Mouse (Mus musculus): ENCODE results near the gene Ppp1r21. TPM values are rescaled to one million over a fixed set of nuclear protein-coding genes. Genes with fewer than 3 reads are reported as not detected.

Gene Ppp1r21
- total RNA-seq (2021) = 10 to 100 TPM; 79.7 to 81.5 TPM

- intact Hi-C loops (cut with DNase I) = loop anchor here (2.0 to 5.0 kb wide), 2 partner anchors 272 to 465 kb away; partner anchors contain the start of gene Fbxo11
- DNase-seq (ENCODE audit: low spot score in 2 of 2) = peak; percentile 97 to 99
These were observed at the start of gene Ppp1r21 for GRCm38 (mm10) chr17:88529519-88530235. Gene Ppp1r21 (plus strand): TSS chr17:88530118.

- no peak for DNase-seq (ENCODE audit: low spot score in 2 of 2)
- intact Hi-C loops (cut with DNase I) = no loop called here
These were observed 49.5 kb upstream of the Ppp1r21 start for GRCm38 (mm10) chr17:88480369-88480768.

GRCm38 (mm10) chr17:88481062-88481461 is 48.9 kb upstream of the Ppp1r21 start:
- intact Hi-C loops (cut with DNase I) = no loop called here
- no peak for DNase-seq (ENCODE audit: low spot score in 2 of 2)

DNA sequence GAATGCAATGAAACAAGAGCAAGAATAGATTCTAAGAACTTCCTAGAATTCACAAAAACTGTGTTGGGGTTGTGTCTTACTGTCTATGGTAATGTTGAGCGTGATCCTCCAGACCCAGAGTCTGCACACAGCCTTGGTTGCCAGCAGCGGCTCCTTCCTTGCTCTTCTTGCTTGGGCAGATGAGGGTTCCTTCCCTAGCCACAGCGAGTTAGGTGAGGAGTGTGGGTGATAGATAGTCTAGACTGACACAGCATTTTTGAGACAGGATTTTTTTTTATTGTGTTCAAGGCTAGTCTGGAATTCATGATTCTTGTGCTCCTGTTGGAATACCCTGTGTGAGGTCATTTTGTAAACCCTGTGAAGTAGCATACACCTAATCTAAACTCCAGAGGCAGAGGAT is 48.3 kb upstream of the Ppp1r21 start:
- no peak for DNase-seq (ENCODE audit: low spot score in 2 of 2)
- intact Hi-C loops (cut with DNase I) = no loop called here

GRCm38 (mm10) chr17:88484539-88484938 is 45.4 kb upstream of the Ppp1r21 start:
- no peak for DNase-seq (ENCODE audit: low spot score in 2 of 2)
- intact Hi-C loops (cut with DNase I) = no loop called here

GRCm38 (mm10) chr17:88484951-88485350 is 45.0 kb upstream of the Ppp1r21 start:
- intact Hi-C loops (cut with DNase I) = no loop called here
- no peak for DNase-seq (ENCODE audit: low spot score in 2 of 2)

GRCm38 (mm10) chr17:88490546-88490945 is 39.4 kb upstream of the Ppp1r21 start:
- no peak for DNase-seq (ENCODE audit: low spot score in 2 of 2)
- intact Hi-C loops (cut with DNase I) = no loop called here

GRCm38 (mm10) chr17:88491366-88492106 is 38.4 kb upstream of the Ppp1r21 start:
- DNase-seq (ENCODE audit: low spot score in 2 of 2) = no peak
- intact Hi-C loops (cut with DNase I) = no loop called here

GRCm38 (mm10) chr17:88492107-88492460 is 37.8 kb upstream of the Ppp1r21 start:
- intact Hi-C loops (cut with DNase I) = no loop called here
- no peak for DNase-seq (ENCODE audit: low spot score in 2 of 2)

- no peak for DNase-seq (ENCODE audit: low spot score in 2 of 2)
- intact Hi-C loops (cut with DNase I) = no loop called here
These were observed 36.4 kb upstream of the Ppp1r21 start for GRCm38 (mm10) chr17:88493551-88493950.

GRCm38 (mm10) chr17:88494121-88494771 is 35.7 kb upstream of the Ppp1r21 start:
- peak; percentile 38 to 42 for DNase-seq (ENCODE audit: low spot score in 2 of 2)
- intact Hi-C loops (cut with DNase I) = no loop called here

DNA sequence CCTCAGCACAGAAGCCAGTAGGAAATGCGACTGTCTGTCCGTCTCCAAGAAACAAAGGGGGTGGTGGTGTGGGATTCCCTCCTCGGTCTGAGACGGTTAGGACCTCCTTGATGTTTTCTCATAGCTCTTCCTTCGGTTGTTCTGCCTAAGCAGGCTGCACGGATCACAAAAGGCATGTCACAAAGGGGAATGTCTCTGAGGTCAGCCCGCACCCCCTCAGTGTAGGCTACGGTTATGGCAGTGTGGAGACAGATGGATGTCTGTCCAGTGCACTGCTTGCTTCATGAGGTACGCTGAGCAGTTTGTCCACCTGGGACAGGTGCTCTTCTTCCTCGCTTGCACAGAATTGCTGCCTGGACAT is 35.2 kb upstream of the Ppp1r21 start:
- intact Hi-C loops (cut with DNase I) = no loop called here
- DNase-seq (ENCODE audit: low spot score in 2 of 2) = no peak

- no peak for DNase-seq (ENCODE audit: low spot score in 2 of 2)
- intact Hi-C loops (cut with DNase I) = no loop called here
These were observed 31.7 kb upstream of the Ppp1r21 start for GRCm38 (mm10) chr17:88498090-88498682.

- no peak for DNase-seq (ENCODE audit: low spot score in 2 of 2)
- intact Hi-C loops (cut with DNase I) = no loop called here
These were observed 25.9 kb upstream of the Ppp1r21 start for GRCm38 (mm10) chr17:88504056-88504455.

DNA sequence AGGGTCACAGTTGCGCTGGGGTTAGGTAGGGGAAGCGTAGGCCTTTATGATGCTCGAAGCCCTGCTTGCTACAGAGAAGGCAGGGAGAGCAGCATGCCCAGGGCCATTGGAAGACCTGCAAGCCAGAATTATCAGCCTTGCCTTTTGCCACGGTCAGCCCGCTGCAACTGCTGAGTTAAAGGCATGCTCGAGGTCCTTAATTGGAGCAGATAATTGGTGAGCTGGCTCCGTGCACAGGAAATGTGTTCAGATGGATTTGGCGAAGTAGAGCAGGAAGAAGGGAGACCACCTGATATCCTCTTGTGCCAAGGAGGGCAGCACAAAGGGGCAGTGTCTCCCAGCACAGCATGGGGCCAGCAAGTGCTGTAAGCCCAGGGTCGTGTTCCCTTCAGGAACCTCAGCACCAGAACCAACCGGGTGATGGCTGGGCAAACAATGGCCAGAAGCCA is 24.6 kb upstream of the Ppp1r21 start:
- intact Hi-C loops (cut with DNase I) = no loop called here
- no peak for DNase-seq (ENCODE audit: low spot score in 2 of 2)

DNA sequence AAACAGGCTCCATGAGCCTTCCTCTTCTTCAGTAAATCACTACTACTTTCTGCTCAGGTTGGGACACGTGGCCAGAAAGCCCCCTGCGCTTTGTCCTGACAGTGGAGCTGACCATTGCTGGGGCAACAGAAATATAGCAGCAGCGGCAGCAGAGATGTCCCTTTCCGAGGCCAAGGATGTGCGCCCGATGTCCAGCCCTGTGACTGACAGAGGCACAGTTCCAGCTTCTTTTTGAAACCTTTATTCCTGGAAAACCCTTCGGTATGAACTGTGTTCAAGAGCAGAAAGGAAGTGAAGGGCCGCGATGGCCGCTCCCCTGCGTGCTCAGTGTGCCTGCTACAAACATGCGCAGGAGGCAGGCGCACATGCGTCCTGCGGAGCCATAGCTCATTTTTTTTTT is 24.0 kb upstream of the Ppp1r21 start:
- intact Hi-C loops (cut with DNase I) = no loop called here
- DNase-seq (ENCODE audit: low spot score in 2 of 2) = no peak

DNA sequence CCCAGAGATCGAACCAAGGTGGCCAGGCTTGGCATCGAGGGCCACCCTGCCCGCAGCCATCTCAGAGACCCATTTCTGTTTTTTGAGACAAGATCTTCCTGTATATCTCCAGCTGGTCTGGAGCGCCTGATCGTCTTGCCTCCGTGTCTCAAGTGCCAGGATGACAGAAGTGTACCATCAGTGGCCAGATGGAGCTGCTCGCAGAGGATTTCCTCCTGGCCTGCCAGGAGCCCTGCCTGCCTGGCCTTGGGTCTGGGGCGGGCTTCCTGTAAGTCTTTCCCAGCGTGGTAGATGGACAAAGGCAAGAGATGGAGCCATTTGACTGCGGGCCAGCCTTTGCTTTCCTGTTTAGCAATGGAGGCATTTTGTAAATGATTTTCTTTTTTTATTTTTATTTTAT is 22.5 kb upstream of the Ppp1r21 start:
- DNase-seq (ENCODE audit: low spot score in 2 of 2) = no peak
- intact Hi-C loops (cut with DNase I) = no loop called here

DNA sequence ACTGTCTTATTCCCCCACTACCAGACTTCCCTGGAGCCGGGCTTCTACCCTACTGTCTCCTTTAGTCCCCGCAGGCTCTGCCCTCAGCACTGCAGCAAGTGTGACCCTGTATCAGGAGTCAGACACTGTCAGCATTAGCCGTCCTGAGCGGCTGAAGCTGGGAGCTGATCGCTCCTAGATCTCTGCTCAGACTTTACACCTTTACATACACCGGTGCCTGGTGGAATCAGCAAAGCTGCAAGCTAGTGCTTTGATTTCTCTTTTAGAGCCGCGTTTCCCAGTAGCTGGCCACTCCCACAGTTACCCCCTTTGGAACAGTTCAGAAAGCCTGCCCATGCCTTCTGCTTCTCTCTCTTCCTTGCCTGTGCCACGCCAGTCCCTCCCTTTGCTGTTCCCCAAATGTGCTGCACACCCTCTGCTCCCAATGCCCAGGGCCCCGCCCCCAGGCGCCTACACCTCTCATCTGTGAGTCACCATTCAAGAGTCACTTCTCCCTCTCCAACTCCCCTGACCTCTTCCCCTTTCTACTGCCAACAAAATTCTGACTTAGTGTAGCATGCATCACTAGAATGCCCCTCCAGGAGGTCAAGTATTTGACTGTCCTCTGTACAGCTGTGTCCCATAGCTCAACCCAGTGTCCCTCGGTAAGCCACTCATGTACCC is 20.9 kb upstream of the Ppp1r21 start:
- intact Hi-C loops (cut with DNase I) = no loop called here
- DNase-seq (ENCODE audit: low spot score in 2 of 2) = no peak

DNA sequence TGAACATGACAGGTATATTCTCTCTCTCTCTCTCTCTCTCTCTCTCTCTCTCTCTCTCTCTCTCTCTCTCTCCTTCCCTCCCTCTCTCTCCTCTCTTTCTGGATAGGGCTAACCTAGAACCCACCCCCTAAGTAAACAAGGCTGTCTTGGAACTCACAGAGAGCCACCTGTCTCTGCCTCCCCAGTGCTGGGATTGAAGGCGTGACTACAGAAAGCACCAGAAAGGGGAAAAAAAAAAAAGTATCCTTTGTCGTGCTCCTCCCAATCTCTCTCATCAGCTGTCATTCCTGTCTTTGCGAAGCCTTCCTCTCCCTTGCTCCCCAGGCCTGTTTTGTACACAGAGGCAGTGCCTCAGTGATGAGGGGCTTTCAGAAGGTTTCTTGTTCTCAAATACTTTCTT is 19.9 kb upstream of the Ppp1r21 start:
- no peak for DNase-seq (ENCODE audit: low spot score in 2 of 2)
- intact Hi-C loops (cut with DNase I) = loop anchor here (2.0 to 10.0 kb wide), 4 partner anchors 225 to 485 kb away; partner anchors contain the start of gene Fbxo11

DNA sequence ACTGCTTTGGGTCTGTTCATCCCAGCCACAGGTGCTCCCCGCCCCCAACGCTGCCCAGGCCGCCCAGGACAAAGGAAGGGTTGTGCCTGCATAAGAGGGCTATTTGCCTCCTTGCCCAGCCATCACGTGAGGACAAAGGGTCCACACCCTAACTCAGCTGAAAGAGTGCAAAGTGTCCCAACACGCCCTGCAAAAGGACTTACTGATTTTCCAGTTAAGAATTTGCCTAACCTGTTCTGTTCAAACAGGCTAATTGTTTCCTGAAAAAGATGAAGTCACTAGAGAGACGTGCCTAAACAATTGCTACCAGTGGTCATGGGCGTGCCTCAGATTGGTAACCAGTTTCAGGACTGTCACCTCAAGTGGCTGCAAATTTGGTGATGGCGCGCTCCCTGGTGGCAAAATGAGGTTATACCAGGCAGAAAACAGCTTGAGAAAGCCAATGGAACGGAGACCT is 18.8 kb upstream of the Ppp1r21 start:
- intact Hi-C loops (cut with DNase I) = loop anchor here (2.0 to 10.0 kb wide), 4 partner anchors 226 to 486 kb away; partner anchors contain the start of gene Fbxo11
- DNase-seq (ENCODE audit: low spot score in 2 of 2) = peak; percentile 49 to 67

All from left cerebral cortex, postnatal 36 days (tissue).